Mouse (Mus musculus) bone marrow macrophage, adult 2 months (primary cell): ENCODE data around the gene Khdc4.

Experiments used
- CTCF ChIP-seq: IDR thresholded peaks from 2 replicates; pipeline ENCODE4 v1.5.1; 2012; ENCODE audit warnings: low read depth, mild to moderate bottlenecking, low read length, moderate library complexity
- POLR2A ChIP-seq: IDR thresholded peaks from 2 replicates; pipeline ENCODE4 v1.6.1; 2012; ENCODE audit warnings: mild to moderate bottlenecking, low read depth, low read length, borderline replicate concordance

GRCm38 (mm10) chr3:88719098-88719497 is 33.5 kb downstream of the Khdc4 start:
- TF ChIP-seq CTCF (no peak), POLR2A (no peak)
